Mouse (Mus musculus) erythroblast, adult 5-6 weeks (primary cell): ENCODE data around the gene Rpl35. TPM values are rescaled to one million over a fixed set of nuclear protein-coding genes. Genes with fewer than 3 reads are reported as not detected.
"Not testable (repeated sequence)": the region's sequence is repeated elsewhere in the genome, so short reads cannot be mapped to it uniquely, and the experiment has no call there.

Source experiments
- ATAC-seq: replicated peaks from 2 replicates; pipeline ENCODE4 v1.8.0; 2016; ENCODE audit warnings: moderate number of reproducible peaks, mild to moderate bottlenecking, moderate TSS enrichment, inconsistent platforms; ENCODE audit not compliant: poor library complexity, low FRiP score, severe bottlenecking
- total RNA-seq, 2 experiments: library from RNA; stranded (forward) in 1 of 2; stranded (reverse) in 1 of 2; fragments of 150-400 nt in 1 of 2; fragments of 200-764, 138-1000 nt in 1 of 2; gene quantifications; 2 replicates each; pipeline versions ENCODE4 v1.2.3 to v1.2.4; 2015 to 2017; ENCODE audit warnings: low replicate concordance in 2 of 2

The Rpl35 gene
- total RNA-seq (2015; ENCODE audit: low replicate concordance) (144 and 170 TPM in 2 replicates), total RNA-seq (2017; ENCODE audit: low replicate concordance) (142 and 181 TPM in 2 replicates)

DNA sequence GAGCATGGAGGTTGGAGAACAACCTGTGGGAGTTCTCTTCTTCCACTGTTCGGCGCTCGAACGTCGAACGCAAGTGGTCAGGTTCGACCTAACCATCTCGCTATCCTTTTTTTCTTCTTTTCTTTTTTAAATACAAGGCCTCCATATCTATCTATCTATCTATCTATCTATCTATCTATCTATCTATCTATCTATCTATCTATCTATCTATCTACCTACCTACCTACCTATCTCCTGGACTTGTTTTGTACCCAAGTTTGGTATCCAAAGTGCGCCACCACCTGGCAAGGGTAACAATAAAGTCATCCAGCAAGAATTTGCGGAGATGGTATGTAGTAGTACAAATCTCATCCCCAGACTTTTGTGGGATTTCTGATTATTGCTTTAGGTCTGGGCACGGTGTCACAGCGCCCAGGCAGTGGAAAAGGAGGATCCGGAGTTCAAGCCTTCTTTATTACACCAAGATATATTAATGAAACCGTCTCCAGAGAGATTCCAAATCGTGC lies at the start of gene Rpl35:
Gene Rpl35 (minus strand): TSS at position 51 of the 506 bp plus-strand sequence.
- 0 out of 2 replicates have a peak, but pooled peaks have one; percentile 1 for ATAC-seq

DNA sequence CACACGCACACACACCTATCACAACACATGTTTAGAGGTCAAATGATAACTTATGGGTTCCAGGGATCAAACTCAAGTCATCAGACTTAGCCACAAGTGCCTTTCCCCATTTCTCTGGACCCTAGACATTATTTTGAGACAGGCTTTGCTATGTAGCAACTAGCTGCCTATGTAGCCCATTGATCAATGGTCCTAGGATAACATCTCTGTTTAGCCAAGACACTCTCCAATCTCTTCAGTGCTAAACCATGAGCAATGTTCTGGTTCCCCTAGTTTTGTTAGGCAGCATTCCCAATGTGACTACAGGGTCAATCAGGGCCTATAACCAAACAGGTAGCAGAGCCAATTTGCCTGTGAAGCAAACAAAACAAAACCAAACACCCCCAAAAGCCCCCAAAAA lies 43.1 kb upstream of the Rpl35 start:
- ATAC-seq, result no peak

DNA sequence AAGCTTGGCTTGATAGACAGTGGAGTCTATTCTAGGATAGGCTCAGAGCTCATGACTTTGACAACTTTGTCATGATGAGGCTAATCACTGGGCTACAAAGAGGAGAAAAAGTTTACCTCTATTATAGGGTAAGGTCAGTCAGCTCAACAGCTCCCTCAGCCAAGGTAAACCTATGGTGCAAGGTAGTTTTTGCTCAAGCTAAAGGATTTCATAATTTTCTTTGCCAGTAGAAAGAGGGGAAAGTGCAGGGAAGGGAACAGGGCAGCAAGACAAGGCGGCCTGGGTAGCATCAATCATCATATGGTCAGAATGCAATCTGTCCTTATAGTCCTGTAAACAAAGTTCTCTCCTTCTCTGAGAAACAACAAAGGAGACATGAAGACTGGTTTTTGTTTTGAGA lies 34.8 kb upstream of the Rpl35 start:
- no peak for ATAC-seq

DNA sequence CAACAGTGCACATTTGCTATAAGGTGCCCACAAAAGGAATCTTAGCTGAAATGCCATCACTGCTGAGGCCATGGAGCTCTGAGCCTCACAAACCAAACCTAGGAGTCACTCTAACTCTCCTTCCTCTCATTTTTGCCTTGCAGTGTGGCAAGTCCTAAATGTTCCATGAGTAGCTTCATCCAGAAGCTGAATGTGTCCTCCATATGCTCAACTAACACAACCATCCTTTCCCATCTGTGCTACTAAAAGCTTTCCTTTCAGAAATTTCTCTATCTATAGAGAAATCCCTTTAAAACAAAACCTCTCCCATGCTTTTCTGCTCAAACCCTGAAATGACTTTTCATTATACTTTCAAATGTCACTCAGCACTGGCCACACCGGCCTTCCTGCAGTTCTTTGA lies 26.2 kb upstream of the Rpl35 start:
- ATAC-seq, result no peak

DNA sequence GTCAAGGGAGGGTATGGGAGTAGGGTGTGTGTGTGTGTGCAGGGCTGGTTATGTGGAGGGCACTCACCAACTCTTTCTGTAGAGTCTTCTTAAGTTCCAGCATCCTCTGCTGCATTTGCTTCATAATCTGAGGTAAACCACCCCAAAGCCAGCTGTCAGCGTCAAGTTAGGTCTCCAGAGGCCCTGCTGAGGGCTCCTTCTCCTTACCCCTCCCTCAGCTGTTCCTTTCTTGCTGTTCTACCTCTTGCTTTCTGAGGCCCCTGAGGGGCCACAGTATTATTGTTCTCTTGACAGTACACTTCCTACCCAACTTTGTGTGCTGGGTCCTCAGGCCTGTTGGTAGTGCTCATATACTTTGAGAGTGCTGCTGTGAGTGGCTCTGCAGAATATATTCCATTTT lies 14.6 kb upstream of the Rpl35 start:
- ATAC-seq, result no peak

DNA sequence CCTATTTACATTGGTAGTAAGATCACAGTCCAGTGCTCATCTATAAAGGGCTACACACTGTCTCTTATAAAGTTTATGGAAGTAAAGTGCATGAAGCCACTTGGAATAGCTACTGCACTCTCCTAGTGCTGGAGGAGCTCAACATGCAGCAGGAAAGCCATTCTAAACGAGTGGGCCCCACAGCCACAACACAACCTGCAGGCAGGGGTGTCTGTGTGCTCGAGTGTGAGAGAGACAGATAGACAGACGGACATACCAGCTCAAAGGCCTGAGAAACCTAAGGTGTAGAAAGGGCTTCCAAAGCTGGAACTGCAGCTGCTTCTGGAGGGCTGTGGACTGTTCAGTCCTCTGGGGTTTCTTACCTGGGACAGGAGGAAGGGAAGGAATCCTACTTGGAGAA lies 11.2 kb upstream of the Rpl35 start:
- no peak for ATAC-seq

DNA sequence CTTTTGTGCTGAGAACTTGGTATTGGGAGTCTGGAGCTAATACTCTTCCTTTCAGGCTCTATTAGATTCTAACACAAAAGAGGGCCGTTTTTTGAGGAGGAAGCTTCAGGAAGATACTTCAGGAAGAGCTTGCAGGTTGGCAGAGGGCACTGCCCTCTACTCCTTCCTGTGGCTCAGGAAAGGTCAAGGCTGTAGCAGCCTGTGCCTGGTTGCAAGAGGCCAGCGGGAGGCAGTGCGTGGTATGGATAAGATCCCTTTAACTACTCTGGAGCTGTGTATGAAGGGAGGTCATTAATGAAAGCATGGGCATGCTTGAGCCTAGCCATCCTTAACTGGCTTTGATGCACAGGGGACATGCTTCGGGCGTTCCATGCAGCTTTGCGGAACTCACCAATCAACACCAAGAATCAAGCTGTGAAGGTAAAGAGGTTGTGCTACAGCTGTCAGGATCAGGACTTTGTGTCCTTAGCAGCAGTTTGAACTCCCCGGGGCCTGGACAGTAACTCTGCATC lies 7.4 kb upstream of the Rpl35 start:
- no peak for ATAC-seq

DNA sequence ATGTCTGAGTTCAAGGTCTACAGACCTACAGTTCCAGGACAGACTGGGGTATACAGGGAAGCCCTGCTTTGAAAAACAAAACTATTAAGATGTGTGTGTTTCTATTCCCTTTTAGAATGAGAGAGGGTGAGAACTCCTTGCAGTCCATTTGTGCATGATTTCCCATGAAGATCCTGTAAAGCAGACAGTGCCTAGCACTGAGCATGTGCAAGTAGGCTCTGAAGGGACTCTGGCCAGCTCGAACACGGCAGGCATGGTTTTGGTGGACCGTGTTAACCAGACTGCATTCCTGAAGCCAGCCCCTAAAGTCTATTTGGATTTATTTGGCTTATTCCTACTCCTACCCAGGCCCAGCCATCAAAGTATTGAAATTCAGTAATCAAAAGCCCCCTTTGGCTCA lies 6.5 kb upstream of the Rpl35 start:
- no peak for ATAC-seq

DNA sequence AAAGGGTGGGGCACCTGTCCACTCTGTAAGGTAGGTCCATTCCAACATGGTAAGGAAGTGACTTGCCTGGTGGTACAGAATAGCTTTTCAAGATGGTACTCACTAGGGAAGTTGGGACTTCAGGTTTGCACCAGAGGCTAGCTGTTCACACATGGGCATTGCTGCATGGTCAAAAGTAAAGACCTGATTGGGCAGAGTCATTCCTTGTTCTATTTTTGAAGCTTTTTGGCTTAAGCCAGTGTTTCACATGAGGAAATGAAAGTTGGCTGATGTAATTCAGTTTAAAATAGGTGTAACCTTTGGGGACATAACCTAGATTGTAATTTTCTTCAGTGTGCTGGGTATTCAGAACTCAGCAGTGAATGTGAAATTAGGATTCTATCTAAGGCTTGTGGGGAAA lies 5.8 kb upstream of the Rpl35 start:
- ATAC-seq, result no peak

DNA sequence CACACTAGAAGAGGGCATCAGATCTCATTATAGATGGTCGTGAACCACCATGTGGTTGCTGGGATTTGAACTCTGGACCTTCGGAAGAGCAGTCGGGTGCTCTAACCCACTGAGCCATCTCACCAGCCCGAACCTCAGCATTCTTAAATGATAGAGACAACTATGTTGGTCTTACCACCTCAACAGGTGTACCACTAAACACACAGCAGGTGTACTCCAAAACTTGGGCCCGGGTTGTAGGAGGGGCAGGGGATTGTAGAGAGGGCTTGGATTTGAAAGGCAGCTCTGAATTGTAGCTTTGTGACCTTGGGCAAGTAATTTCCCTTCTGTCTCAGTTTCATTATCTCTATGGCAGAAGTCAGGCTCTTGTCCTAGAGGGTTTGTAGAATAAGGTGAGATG lies 4.7 kb upstream of the Rpl35 start:
- ATAC-seq, result not testable (repeated sequence)

DNA sequence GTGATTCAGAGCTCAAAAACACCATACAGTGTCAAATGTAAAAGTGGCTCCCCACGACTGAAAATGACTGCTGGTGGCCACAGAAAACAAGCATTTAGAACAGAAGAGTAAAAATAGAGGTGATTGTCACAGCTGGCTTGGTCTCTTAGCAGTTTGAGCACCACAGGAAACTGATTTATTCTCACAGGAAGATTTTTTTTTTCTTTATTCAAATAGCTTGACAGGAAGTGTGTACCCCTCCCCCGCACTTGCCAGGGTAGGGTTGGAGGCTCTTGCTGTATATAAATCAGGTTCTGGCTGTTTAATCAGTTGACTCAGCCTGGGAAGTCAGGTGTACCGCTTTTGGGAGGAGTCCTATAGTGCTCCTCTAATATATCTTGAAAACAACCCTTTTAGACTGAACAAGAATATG lies 3.5 kb upstream of the Rpl35 start:
- no peak for ATAC-seq

DNA sequence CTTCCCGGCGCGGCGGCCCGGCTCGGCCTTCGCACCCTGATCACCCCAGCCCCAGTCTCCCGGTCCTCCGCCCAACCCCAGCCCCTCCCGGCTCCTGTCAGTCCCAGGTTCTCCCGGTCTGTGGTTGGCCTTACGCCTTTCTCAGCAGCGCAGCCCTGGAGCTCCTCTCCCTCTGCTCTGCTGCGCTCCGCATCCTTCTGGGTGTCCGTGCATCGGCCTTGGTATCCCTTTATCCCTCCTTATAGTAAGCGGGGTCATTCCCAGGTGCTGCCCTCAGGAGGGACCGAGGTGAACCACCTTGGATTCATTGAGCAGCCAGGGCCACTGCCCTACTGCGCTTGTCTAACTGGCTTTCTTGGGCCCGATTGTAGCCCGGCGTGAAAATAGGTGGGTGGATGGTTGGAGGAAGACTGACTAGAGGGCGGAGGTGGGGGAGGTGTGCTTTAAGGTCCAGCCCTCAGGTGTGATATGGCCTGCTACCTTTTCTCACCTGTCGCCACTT lies 3.0 kb upstream of the Rpl35 start:
- ATAC-seq, result peak; percentile 26

DNA sequence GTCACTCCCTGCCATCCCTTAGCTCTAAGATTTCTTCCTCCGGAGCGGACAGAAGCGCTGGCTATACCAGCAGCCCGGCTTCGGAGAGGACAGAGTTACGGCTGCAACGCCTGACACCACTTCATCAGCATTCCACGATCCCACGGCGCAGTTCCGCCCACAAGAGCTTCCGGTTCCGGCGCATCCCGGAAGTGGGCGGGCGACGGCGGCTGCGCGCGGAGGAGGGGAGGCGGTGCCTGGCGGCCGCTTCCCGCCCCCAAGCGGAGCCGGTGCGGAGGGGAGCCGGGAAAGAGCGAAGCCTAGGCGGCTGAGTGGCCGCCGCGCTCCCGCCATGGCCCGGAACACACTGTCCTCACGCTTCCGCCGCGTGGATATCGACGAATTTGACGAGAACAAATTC lies 2.4 kb upstream of the Rpl35 start:
- peak; percentile 81 for ATAC-seq

DNA sequence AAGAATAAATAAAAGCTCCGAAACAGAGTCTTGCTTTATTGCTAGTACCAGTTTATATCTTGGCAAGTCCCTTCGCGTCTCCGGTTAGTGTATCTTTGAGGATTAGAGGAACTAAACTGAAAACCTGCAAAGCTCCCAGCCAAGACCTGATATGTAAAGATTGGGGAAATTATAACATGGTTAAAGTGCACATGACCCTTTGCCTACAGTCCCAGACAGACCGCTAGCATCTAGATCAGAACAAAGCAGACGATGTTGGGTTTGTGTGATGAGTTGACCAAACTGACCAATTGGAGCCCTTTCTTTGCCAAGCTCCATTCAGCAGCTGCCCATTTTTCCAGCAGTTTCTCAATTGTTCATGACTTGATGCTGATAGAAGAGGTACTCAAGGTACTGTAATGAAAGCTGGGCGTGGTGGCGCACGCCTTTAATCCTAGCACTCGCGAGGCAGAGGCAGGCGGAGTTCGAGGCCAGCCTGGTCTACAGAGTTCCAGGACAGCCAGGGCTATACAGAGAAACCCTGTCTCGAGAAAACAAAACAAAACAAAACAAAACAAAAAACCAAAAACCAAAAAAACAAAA lies 816 bp upstream of the Rpl35 start:
- no peak for ATAC-seq

DNA sequence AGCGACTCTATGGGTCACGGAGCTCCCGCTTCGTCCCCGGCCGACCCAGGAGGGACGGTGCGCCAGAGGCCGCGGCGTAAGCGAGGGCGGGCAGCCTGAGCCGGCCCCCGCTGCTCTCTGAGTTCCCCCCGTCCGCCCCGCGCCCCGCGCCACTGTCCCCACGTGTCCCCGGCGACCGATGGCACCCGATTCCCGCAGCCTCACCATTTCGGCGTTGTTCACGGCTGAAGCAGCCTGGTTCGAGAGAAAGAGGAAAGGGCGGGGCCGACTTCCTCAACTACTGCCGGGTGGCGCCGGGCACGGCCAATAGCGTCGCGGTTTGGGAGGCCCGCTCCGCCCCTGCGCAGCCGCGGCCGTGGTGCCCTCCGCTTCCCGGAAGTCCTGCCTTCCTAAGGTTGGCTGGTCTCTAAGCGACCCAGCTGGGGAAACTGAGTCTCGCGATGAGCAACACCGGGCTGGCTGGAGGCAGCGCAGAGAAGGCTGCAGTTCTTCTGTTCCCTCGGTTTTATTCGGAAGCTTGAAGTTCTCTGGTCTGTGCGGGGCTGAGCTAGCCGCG lies 466 bp downstream of the Rpl35 start, which contains the start of gene Arpc5l:
Gene Arpc5l (plus strand): TSS at position 469 of the 556 bp plus-strand sequence.
- ATAC-seq, result peak; percentile 89

DNA sequence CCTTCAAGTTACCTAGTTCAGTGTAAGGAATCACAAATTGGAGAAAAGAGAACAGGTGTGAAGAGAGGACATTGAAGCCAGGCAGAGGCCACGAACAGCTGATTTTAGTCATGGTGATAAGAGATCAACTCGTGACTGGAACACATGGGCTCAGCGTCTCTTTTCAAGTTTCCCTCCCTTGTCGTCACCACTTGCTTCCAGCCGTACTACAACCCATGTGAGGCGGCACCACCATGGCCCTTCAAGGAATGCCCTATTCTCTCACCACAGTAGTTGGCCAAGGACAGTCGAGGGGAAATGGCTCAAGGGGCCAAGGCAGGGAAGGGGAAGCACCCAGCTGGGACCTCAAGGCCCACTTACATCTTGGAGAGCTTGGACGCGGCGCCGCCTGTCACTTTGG lies 1.1 kb downstream of the Rpl35 start:
- no peak for ATAC-seq

DNA sequence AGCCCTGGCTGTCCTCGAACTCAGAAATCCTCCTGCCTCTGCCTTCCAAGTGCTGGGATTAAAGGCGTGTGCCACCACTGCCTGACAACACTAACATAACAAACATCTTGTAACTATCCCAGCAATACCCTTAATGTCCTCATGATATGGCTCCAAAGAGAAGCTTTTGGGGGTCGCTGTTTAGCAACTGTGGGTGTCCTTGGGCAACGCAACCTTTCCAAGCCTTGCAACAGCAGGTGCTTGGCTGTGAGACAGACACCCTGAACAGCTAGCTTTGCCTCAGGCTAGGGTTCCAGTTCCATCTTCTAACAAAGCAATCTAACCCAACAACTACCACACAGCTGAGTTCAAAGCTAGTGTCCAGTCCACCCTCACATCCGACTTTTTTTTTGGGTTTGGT lies 1.9 kb downstream of the Rpl35 start:
- ATAC-seq, result no peak

DNA sequence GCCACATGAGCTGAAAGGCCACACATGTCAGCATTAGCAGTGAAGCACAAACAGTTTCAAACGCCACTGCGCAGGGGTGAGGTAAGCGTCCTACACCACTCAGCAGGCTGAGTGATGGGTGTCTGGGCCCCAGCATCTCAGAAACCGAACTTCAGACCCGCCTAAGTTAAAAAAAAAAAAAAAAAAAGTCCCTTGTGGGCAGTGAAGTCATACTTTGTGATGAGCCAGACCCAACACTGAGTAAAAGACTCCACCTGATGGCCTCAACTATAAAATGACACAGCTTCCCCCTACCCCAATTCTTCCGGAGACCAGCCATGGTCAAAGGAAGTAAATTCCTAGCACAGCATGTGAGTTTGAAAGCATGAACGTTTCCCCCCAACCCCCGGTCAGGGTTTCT lies 2.3 kb downstream of the Rpl35 start:
- no peak for ATAC-seq

DNA sequence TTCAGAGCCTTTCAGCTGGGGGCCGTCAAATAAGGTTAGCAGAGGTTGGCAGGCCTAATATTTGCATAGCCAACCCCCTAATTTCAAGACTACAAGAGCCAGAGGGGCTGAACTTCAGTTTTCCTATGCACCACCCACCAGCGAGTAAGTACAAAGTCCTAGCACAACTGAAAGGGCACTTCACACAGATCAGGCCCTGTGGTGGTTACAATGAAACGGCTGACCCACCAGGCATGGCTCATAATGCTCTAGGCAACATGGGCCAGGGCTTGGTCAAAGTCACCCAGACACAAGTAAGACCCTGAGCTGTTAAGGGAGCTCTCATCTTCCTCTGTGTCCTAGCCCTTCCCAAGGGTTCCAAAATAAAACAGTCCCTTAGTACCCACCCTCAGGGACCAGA lies 3.6 kb downstream of the Rpl35 start:
- no peak for ATAC-seq

DNA sequence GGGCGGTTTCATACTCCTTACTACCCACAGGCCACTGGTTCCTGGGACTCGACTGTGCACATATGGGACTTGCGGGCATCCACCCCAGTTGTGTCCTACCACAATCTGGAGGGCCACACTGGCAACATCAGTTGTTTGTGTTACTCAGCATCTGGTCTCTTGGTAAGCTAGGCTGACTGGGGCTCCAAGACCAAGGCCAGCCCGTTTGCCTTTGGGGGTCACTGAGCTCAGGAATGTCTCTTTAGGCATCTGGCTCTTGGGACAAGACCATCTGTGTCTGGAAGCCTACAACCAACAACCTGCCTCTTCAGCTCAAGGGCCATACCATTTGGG lies 4.9 kb downstream of the Rpl35 start:
- ATAC-seq, result no peak

DNA sequence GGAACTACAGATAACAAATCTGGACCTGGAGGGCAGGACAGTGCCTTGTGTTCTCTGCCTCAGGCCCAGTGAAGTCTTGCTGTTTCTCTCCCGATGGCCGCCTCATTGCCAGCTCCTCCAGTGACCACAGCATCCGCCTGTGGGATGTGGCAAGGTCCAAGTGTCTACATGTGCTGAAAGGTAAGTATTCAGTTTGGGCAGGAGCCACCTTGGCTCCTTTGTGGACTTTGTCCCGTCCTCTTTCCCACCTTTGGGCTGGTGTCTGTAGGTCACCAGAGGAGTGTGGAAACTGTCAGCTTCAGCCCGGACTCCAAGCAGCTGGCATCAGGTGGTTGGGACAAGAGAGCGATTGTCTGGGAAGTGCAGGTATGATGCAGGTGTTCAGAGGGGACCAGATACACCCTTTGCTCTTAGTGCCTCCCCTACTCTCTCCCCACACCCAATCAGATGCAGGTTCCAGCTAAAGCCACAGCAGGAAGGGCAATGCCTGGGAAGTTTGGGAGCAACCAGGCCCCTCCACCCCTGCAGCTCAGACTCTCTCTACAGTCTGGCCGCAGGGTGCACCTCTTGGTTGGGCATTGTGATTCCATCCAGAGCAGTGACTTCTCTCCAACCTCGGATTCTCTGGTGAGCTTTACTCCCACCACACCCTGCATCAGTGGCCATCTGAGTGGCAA lies 5.4 kb downstream of the Rpl35 start:
- ATAC-seq, result no peak
